Comparison of ENCODE assay signal across 12 mouse cellular contexts in the genomic region with DNA sequence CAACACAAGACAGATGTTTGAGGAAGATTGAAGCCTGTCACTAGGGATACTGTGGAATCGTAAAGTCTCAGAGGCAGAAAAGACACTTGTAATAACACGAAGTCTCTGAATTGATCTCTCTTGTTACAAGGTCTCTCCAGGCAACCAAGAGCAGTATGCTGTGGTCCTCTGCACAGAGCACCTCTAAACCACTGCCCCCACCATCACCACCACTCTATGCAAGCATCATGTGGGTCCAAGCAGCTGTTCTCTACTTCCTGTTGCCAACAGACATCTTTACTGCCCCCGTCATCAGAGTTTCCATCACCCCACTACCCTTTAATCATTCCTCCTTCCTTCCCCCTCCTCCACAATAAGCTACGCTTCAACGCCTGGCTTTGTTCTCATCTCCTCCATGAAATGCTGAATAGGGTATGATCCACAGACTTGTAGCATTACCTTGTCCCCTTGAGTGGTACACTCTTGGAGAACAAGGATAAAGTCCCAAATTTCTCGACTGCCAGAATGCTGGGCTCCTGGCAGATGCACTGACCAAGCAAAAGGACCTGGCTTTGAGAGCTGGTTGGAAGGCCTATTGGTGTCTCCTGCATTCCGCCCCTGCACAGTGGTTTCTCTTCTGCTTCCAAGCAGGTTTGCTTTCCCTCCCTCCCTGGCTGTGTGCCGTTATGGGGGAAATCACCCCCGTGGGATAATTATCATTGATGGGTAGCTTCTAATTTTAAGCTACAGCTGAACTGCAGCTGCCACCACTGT.
DNase-seq lines count a peak whose midpoint lies in the region; ATAC-seq and TF ChIP-seq lines count a peak whose summit lies in the region.
"Had no signal": no experiment of that assay in that cellular context is flagged by ENCODE, and none has a peak within 500 bp of the region (broad histone marks: within the 10 kb centered on the region; RNA-seq: fewer than 3 reads in every experiment).

No protein-coding gene starts in this region.

- DNase-seq in cerebellum, postnatal 10 days, result peak; percentile 22 to 51
- DNase-seq in cerebellum, postnatal 25 days, result no peak
- DNase-seq in midbrain, embryonic 10.5 days (ENCODE audit: low spot score), result no peak
- no peak for DNase-seq in midbrain, embryonic 11.5 days (ENCODE audit: low spot score, missing footprints)
- peak; percentile 59 for DNase-seq in retina, postnatal 1 day
- DNase-seq in liver, postnatal 0 days, result no peak
- no peak for DNase-seq in heart, postnatal 25 days (ENCODE audit: low spot score)
- DNase-seq: cerebellum, postnatal 14 days; heart, adult 11 months; heart, postnatal 4 days had no signal

- peak overlapping the region; percentile 40; the same call in 1 of the 2 replicates for H3K27ac ChIP-seq in midbrain, embryonic 10.5 days (replicated peaks)
- no peak overlapping the region for H3K27ac ChIP-seq in midbrain, embryonic 11.5 days (ENCODE audit: low read depth, low read length)
- H3K27ac ChIP-seq in hindbrain, embryonic 13.5 days, result peak overlapping the region; percentile 77
- no peak overlapping the region for H3K27ac ChIP-seq in liver, postnatal 0 days (ENCODE audit: low read depth)
- H3K27ac ChIP-seq: liver, embryonic 14.5 days had no signal

- H3K36me3 ChIP-seq in midbrain, embryonic 10.5 days, result no peaks in the 10 kb centered on the region
- no peaks in the 10 kb centered on the region for H3K36me3 ChIP-seq in midbrain, embryonic 11.5 days (ENCODE audit: control insufficient read depth, insufficient read depth, low read length)
- H3K36me3 ChIP-seq in hindbrain, embryonic 13.5 days, result no peaks in the 10 kb centered on the region
- no peaks in the 10 kb centered on the region for H3K36me3 ChIP-seq in liver, postnatal 0 days (replicated peaks; ENCODE audit: insufficient read depth, low read length)

- peaks cover 16% of the 10 kb centered on the region for H3K4me1 ChIP-seq in midbrain, embryonic 10.5 days
- H3K4me1 ChIP-seq in midbrain, embryonic 11.5 days (ENCODE audit: control insufficient read depth, insufficient read depth, low read length), result no peaks in the 10 kb centered on the region
- peaks cover 35% of the 10 kb centered on the region for H3K4me1 ChIP-seq in hindbrain, embryonic 13.5 days (replicated peaks)
- no peaks in the 10 kb centered on the region for H3K4me1 ChIP-seq in liver, postnatal 0 days (ENCODE audit: insufficient read depth)

- 66% methylated on average over 9 of the region's 9 CpGs for WGBS in midbrain, embryonic 10.5 days
- 69% methylated on average over 9 of the region's 9 CpGs for WGBS in midbrain, embryonic 11.5 days
- WGBS in hindbrain, embryonic 13.5 days, result 32% methylated on average over 9 of the region's 9 CpGs
- WGBS in liver, postnatal 0 days (ENCODE audit: insufficient replicate concordance), result 66% methylated on average over 9 of the region's 9 CpGs

- TF ChIP-seq CTCF in liver, postnatal 0 days (IDR thresholded peaks at IDR 0.05; ENCODE audit: low read depth), result no peak

- no peak overlapping the region for H3K4me2 ChIP-seq in midbrain, embryonic 11.5 days
- no peak overlapping the region for H3K4me2 ChIP-seq in hindbrain, embryonic 13.5 days
- no peak overlapping the region for H3K4me2 ChIP-seq in liver, postnatal 0 days (ENCODE audit: low read depth, low read length)

- intact Hi-C loops in heart, postnatal 25 days (cut with DNase I), result no loop called here

- H3K9me3 ChIP-seq in midbrain, embryonic 10.5 days (replicated peaks), result no peaks in the 10 kb centered on the region
- no peaks in the 10 kb centered on the region for H3K9me3 ChIP-seq in midbrain, embryonic 11.5 days (ENCODE audit: control insufficient read depth, low read length)
- no peaks in the 10 kb centered on the region for H3K9me3 ChIP-seq in hindbrain, embryonic 13.5 days
- no peaks in the 10 kb centered on the region for H3K9me3 ChIP-seq in liver, postnatal 0 days (ENCODE audit: low read length)

- no peak for TF ChIP-seq EP300 in liver, postnatal 0 days (IDR thresholded peaks at IDR 0.05; ENCODE audit: low read depth)

- H3K4me3 ChIP-seq in midbrain, embryonic 10.5 days, result no peak overlapping the region
- H3K4me3 ChIP-seq in midbrain, embryonic 11.5 days (ENCODE audit: low read depth, low read length), result no peak overlapping the region
- no peak overlapping the region for H3K4me3 ChIP-seq in hindbrain, embryonic 13.5 days
- H3K4me3 ChIP-seq in liver, postnatal 0 days (ENCODE audit: low read depth, low read length), result no peak overlapping the region

- H3K9ac ChIP-seq in midbrain, embryonic 11.5 days (ENCODE audit: low read length), result no peak overlapping the region
- H3K9ac ChIP-seq in hindbrain, embryonic 13.5 days, result no peak overlapping the region
- no peak overlapping the region for H3K9ac ChIP-seq in liver, postnatal 0 days (replicated peaks)
- H3K9ac ChIP-seq: liver, embryonic 14.5 days had no signal

- H3K27me3 ChIP-seq in midbrain, embryonic 10.5 days (ENCODE audit: low read depth, poor library complexity, severe bottlenecking), result peaks cover 29% of the 10 kb centered on the region; the same call in 1 of the 2 replicates
- no peaks in the 10 kb centered on the region for H3K27me3 ChIP-seq in midbrain, embryonic 11.5 days (ENCODE audit: control insufficient read depth, insufficient read depth, low read length)
- peaks cover under 1% of the 10 kb centered on the region; the same call in 1 of the 2 replicates for H3K27me3 ChIP-seq in hindbrain, embryonic 13.5 days
- no peaks in the 10 kb centered on the region for H3K27me3 ChIP-seq in liver, postnatal 0 days (ENCODE audit: insufficient read depth, low read length)

- ATAC-seq in midbrain, embryonic 11.5 days (ENCODE audit: low FRiP score), result no peak
- ATAC-seq in hindbrain, embryonic 13.5 days (ENCODE audit: low FRiP score), result peak; percentile 66
- ATAC-seq in liver, postnatal 0 days, result no peak

Comparison
In these comparisons a context has a peak if more than half of its experiments do, and no peak if none do; other contexts are left out.
1. DNase-seq: peak in cerebellum, postnatal 10 days (2 of 2) and retina, postnatal 1 day (single experiment); none in cerebellum, postnatal 25 days (0 of 2), midbrain, embryonic 10.5 days (single experiment), midbrain, embryonic 11.5 days (single experiment), liver, postnatal 0 days (single experiment) and heart, postnatal 25 days (single experiment).
2. H3K27ac ChIP-seq: peak in midbrain, embryonic 10.5 days (single experiment) and hindbrain, embryonic 13.5 days (single experiment); none in midbrain, embryonic 11.5 days (single experiment) and liver, postnatal 0 days (single experiment).